8 mouse cellular contexts compared by ENCODE assay signal in the genomic region with DNA sequence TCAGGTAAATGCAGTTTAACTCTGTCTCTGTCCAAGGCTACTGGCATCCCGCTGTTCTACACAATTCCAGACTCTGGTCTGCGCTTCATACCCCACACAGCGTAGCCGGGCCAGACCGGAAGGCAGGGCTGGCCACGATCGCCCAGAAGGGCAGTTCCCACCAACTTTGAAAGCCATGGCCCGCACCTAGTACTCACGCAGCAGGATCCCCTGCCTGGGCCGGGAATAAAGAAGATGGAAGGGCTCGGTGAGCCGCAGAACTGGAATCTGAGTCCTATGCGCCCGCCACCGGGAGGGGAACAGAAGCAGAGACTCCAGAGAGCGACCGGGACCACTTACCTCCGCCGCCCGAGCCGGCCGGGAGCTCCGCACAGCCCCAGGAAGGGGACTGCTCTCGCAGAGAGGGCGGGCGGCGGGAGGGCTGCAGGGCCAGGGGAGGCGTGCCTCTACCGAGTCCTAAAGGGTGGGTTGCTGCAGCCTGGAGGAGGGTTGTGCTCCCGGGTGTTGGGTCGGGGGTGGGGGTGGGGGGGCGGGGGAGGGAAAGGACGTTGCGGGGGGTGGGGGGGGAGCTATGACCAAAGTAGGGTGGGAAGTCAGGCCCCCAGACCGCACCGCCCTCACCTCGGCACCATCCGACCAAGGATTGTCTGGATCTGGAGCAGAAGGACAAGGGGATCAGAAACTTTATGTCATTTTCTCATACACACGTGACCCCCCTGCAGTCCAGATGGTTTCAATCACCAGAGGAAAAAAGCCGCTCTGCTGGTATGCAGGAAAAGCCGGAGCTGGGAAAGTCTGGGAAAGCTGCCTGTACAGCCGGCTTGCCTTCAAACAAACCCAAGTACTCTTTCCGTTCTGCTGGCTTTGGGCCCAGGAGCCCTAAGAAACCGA. TPM values are rescaled to one million over a fixed set of nuclear protein-coding genes. Genes with fewer than 3 reads are reported as not detected.
DNase-seq lines count a peak whose midpoint lies in the region; ATAC-seq and TF ChIP-seq lines count a peak whose summit lies in the region.

No protein-coding gene starts in this region.

- under 1% methylated on average over 41 of the region's 44 CpGs for WGBS in forebrain, embryonic 10.5 days
- WGBS in heart, embryonic 13.5 days: 2% methylated on average over 36 of the region's 44 CpGs
- WGBS in kidney, postnatal 0 days: under 1% methylated on average over 35 of the region's 44 CpGs
- under 1% methylated on average over 40 of the region's 44 CpGs for WGBS in limb, embryonic 15.5 days
- WGBS in midbrain, embryonic 16.5 days: under 1% methylated on average over 34 of the region's 44 CpGs
- 2% methylated on average over 37 of the region's 44 CpGs for WGBS in stomach, embryonic 16.5 days

- peak overlapping the region; percentile 74 for H3K4me2 ChIP-seq in heart, embryonic 13.5 days
- peak overlapping the region; percentile 87 for H3K4me2 ChIP-seq in kidney, postnatal 0 days (ENCODE audit: low read length)
- H3K4me2 ChIP-seq in limb, embryonic 15.5 days: peak overlapping the region; percentile 66
- peak overlapping the region; percentile 88 for H3K4me2 ChIP-seq in midbrain, embryonic 16.5 days (ENCODE audit: low read length)
- H3K4me2 ChIP-seq in stomach, embryonic 16.5 days (ENCODE audit: low read depth, low read length): peak overlapping the region; percentile 63

- no peak for TF ChIP-seq CTCF in kidney, postnatal 0 days (IDR thresholded peaks at IDR 0.05; ENCODE audit: low read depth)

- peak; percentile 81 for DNase-seq in 3134 (ENCODE audit: extremely low read depth, insufficient read length, low spot score)
- DNase-seq in brain, adult 2 months (ENCODE audit: low read depth, low spot score): peak; percentile 89
- peak; percentile 76 for DNase-seq in forebrain, embryonic 10.5 days (ENCODE audit: extremely low spot score, low spot score)
- DNase-seq in kidney, postnatal 0 days (ENCODE audit: low spot score): peak; percentile 98

- H3K9me3 ChIP-seq in forebrain, embryonic 10.5 days: no peaks in the 10 kb centered on the region
- H3K9me3 ChIP-seq in heart, embryonic 13.5 days: no peaks in the 10 kb centered on the region
- H3K9me3 ChIP-seq in kidney, postnatal 0 days (replicated peaks; ENCODE audit: low read length): no peaks in the 10 kb centered on the region
- H3K9me3 ChIP-seq in limb, embryonic 15.5 days: no peaks in the 10 kb centered on the region
- H3K9me3 ChIP-seq in midbrain, embryonic 16.5 days (replicated peaks; ENCODE audit: control insufficient read depth, low read length, poor library complexity, severe bottlenecking): no peaks in the 10 kb centered on the region
- H3K9me3 ChIP-seq in stomach, embryonic 16.5 days (replicated peaks; ENCODE audit: control insufficient read depth, low read length): no peaks in the 10 kb centered on the region

- H3K27me3 ChIP-seq in forebrain, embryonic 10.5 days (ENCODE audit: poor library complexity, severe bottlenecking): peaks cover 15% of the 10 kb centered on the region; the same call in 1 of the 2 replicates
- no peaks in the 10 kb centered on the region for H3K27me3 ChIP-seq in heart, embryonic 13.5 days (replicated peaks)
- H3K27me3 ChIP-seq in kidney, postnatal 0 days (ENCODE audit: insufficient read depth, low read length): no peaks in the 10 kb centered on the region
- H3K27me3 ChIP-seq in limb, embryonic 15.5 days: no peaks in the 10 kb centered on the region
- no peaks in the 10 kb centered on the region; the same call in 1 of the 2 replicates for H3K27me3 ChIP-seq in midbrain, embryonic 16.5 days (ENCODE audit: control insufficient read depth, insufficient read depth, low read depth, low read length)
- no peaks in the 10 kb centered on the region for H3K27me3 ChIP-seq in stomach, embryonic 16.5 days (ENCODE audit: control insufficient read depth, insufficient read depth, low read length)

- peak overlapping the region; percentile 93 for H3K27ac ChIP-seq in forebrain, embryonic 10.5 days
- H3K27ac ChIP-seq in heart, embryonic 13.5 days (replicated peaks): peak overlapping the region; percentile 98
- H3K27ac ChIP-seq in kidney, postnatal 0 days: peak overlapping the region; percentile 95
- peak overlapping the region; percentile 98 for H3K27ac ChIP-seq in limb, embryonic 15.5 days
- H3K27ac ChIP-seq in midbrain, embryonic 16.5 days (ENCODE audit: low read length): peak overlapping the region; percentile 65
- H3K27ac ChIP-seq in stomach, embryonic 16.5 days (ENCODE audit: low read length): peak overlapping the region; percentile 96

- no peaks in the 10 kb centered on the region for H3K36me3 ChIP-seq in forebrain, embryonic 10.5 days (replicated peaks)
- no peaks in the 10 kb centered on the region for H3K36me3 ChIP-seq in heart, embryonic 13.5 days
- H3K36me3 ChIP-seq in kidney, postnatal 0 days (ENCODE audit: insufficient read depth, low read length): no peaks in the 10 kb centered on the region
- H3K36me3 ChIP-seq in limb, embryonic 15.5 days: no peaks in the 10 kb centered on the region
- H3K36me3 ChIP-seq in midbrain, embryonic 16.5 days (ENCODE audit: control insufficient read depth, insufficient read depth, low read length): no peaks in the 10 kb centered on the region
- no peaks in the 10 kb centered on the region for H3K36me3 ChIP-seq in stomach, embryonic 16.5 days (ENCODE audit: control insufficient read depth, insufficient read depth, low read length)

- peak overlapping the region; percentile 91 for H3K9ac ChIP-seq in heart, embryonic 13.5 days
- H3K9ac ChIP-seq in kidney, postnatal 0 days (ENCODE audit: low read depth, low read length): peak overlapping the region; percentile 90
- peak overlapping the region; percentile 79 for H3K9ac ChIP-seq in limb, embryonic 15.5 days
- H3K9ac ChIP-seq in midbrain, embryonic 16.5 days (ENCODE audit: low read depth, low read length): peak overlapping the region; percentile 69
- H3K9ac ChIP-seq in stomach, embryonic 16.5 days (ENCODE audit: low read length): peak overlapping the region; percentile 86

- ATAC-seq in heart, embryonic 13.5 days (ENCODE audit: extremely low read depth, insufficient number of reproducible peaks, low FRiP score, low TSS enrichment): peak; percentile 82
- peak; percentile 93 for ATAC-seq in kidney, postnatal 0 days (replicated peaks; ENCODE audit: low FRiP score, low read depth)
- ATAC-seq in limb, embryonic 15.5 days (ENCODE audit: insufficient number of reproducible peaks, low FRiP score, low TSS enrichment, low read depth): peak; percentile 97
- peak; percentile 94 for ATAC-seq in midbrain, embryonic 16.5 days
- peak; percentile 95 for ATAC-seq in stomach, embryonic 16.5 days (ENCODE audit: insufficient read depth, low FRiP score)

- peak overlapping the region; percentile 70 for H3K4me3 ChIP-seq in forebrain, embryonic 10.5 days
- H3K4me3 ChIP-seq in heart, embryonic 13.5 days: peak overlapping the region; percentile 74
- H3K4me3 ChIP-seq in kidney, postnatal 0 days (replicated peaks; ENCODE audit: low read depth, low read length): peak overlapping the region; percentile 80
- H3K4me3 ChIP-seq in limb, embryonic 15.5 days: peak overlapping the region; percentile 74
- peak overlapping the region; percentile 52 for H3K4me3 ChIP-seq in midbrain, embryonic 16.5 days (ENCODE audit: low read depth, low read length)
- H3K4me3 ChIP-seq in stomach, embryonic 16.5 days (replicated peaks; ENCODE audit: low read length): peak overlapping the region; percentile 64

- H3K4me1 ChIP-seq in forebrain, embryonic 10.5 days: peaks cover 29% of the 10 kb centered on the region
- peaks cover 48% of the 10 kb centered on the region for H3K4me1 ChIP-seq in heart, embryonic 13.5 days
- H3K4me1 ChIP-seq in kidney, postnatal 0 days (replicated peaks; ENCODE audit: insufficient read depth, low read length): peaks cover 8% of the 10 kb centered on the region
- H3K4me1 ChIP-seq in limb, embryonic 15.5 days: peaks cover 15% of the 10 kb centered on the region
- peaks cover 3% of the 10 kb centered on the region; the same call in 1 of the 2 replicates for H3K4me1 ChIP-seq in midbrain, embryonic 16.5 days (ENCODE audit: control insufficient read depth, insufficient read depth, low read length)
- H3K4me1 ChIP-seq in stomach, embryonic 16.5 days (ENCODE audit: control insufficient read depth, insufficient read depth, low read length): peaks cover 29% of the 10 kb centered on the region

RNA-seq across cellular contexts. Expression of a gene that starts 31.6 kb away (rescaled TPM):
- polyA plus RNA-seq in forebrain, embryonic 10.5 days (2016; fragmentation: Nextera tagmentation; extraction: Ambion mirVana): 33.5 and 37.9 TPM in 2 replicates
- 30.2 and 30.6 TPM in 2 replicates for polyA plus RNA-seq in heart, embryonic 13.5 days (2015; fragmentation: Nextera tagmentation; extraction: Ambion mirVana)
- 40.3 and 42.2 TPM in 2 replicates for polyA plus RNA-seq in kidney, postnatal 0 days (2015; fragmentation: Nextera tagmentation; extraction: Ambion mirVana)
- polyA plus RNA-seq in limb, embryonic 15.5 days (2015; fragmentation: Nextera tagmentation; extraction: Ambion mirVana): 46.0 and 46.3 TPM in 2 replicates
- 18.6 and 18.8 TPM in 2 replicates for polyA plus RNA-seq in midbrain, embryonic 16.5 days (2015; fragmentation: Nextera tagmentation; extraction: Ambion mirVana)
- 64.0 and 68.3 TPM in 2 replicates for polyA plus RNA-seq in stomach, embryonic 16.5 days (2015; fragmentation: Nextera tagmentation; extraction: Ambion mirVana)

RNA-seq across cellular contexts. Expression of a gene that starts 31.7 kb away (rescaled TPM):
- polyA plus RNA-seq in forebrain, embryonic 10.5 days (2016; fragmentation: Nextera tagmentation; extraction: Ambion mirVana): 27.6 and 29.1 TPM in 2 replicates
- 29.4 and 33.8 TPM in 2 replicates for polyA plus RNA-seq in heart, embryonic 13.5 days (2015; fragmentation: Nextera tagmentation; extraction: Ambion mirVana)
- 33.1 and 33.6 TPM in 2 replicates for polyA plus RNA-seq in kidney, postnatal 0 days (2015; fragmentation: Nextera tagmentation; extraction: Ambion mirVana)
- 39.4 and 41.2 TPM in 2 replicates for polyA plus RNA-seq in limb, embryonic 15.5 days (2015; fragmentation: Nextera tagmentation; extraction: Ambion mirVana)
- 13.3 and 13.9 TPM in 2 replicates for polyA plus RNA-seq in midbrain, embryonic 16.5 days (2015; fragmentation: Nextera tagmentation; extraction: Ambion mirVana)
- polyA plus RNA-seq in stomach, embryonic 16.5 days (2015; fragmentation: Nextera tagmentation; extraction: Ambion mirVana): 42.5 and 42.7 TPM in 2 replicates

RNA-seq across cellular contexts. Expression of a gene that starts 51.8 kb away (rescaled TPM):
- polyA plus RNA-seq in forebrain, embryonic 10.5 days (2016; fragmentation: Nextera tagmentation; extraction: Ambion mirVana): 0.20 and 0.25 TPM in 2 replicates
- polyA plus RNA-seq in heart, embryonic 13.5 days (2015; fragmentation: Nextera tagmentation; extraction: Ambion mirVana): 0.09 and 0.12 TPM in 2 replicates
- polyA plus RNA-seq in kidney, postnatal 0 days (2015; fragmentation: Nextera tagmentation; extraction: Ambion mirVana): not detected in 2 replicates
- polyA plus RNA-seq in limb, embryonic 15.5 days (2015; fragmentation: Nextera tagmentation; extraction: Ambion mirVana): not detected in 2 replicates
- 0.25 and 0.44 TPM in 2 replicates for polyA plus RNA-seq in midbrain, embryonic 16.5 days (2015; fragmentation: Nextera tagmentation; extraction: Ambion mirVana)
- 0.23 and 0.45 TPM in 2 replicates for polyA plus RNA-seq in stomach, embryonic 16.5 days (2015; fragmentation: Nextera tagmentation; extraction: Ambion mirVana)

RNA-seq across cellular contexts. Expression of a gene that starts 59.7 kb away (rescaled TPM):
- polyA plus RNA-seq in forebrain, embryonic 10.5 days (2016; fragmentation: Nextera tagmentation; extraction: Ambion mirVana): not detected in 2 replicates
- polyA plus RNA-seq in heart, embryonic 13.5 days (2015; fragmentation: Nextera tagmentation; extraction: Ambion mirVana): not detected in 2 replicates
- polyA plus RNA-seq in kidney, postnatal 0 days (2015; fragmentation: Nextera tagmentation; extraction: Ambion mirVana): 0.61 and 0.68 TPM in 2 replicates
- not detected in 2 replicates for polyA plus RNA-seq in limb, embryonic 15.5 days (2015; fragmentation: Nextera tagmentation; extraction: Ambion mirVana)
- polyA plus RNA-seq in midbrain, embryonic 16.5 days (2015; fragmentation: Nextera tagmentation; extraction: Ambion mirVana): 0.28 and 0.63 TPM in 2 replicates
- polyA plus RNA-seq in stomach, embryonic 16.5 days (2015; fragmentation: Nextera tagmentation; extraction: Ambion mirVana): 0.21 TPM in 1 of 2 replicates, not detected in the other

Comparison
In these comparisons a context has a peak if more than half of its experiments do, and no peak if none do; other contexts are left out.
1. Peak in every context shown above with its lines: DNase-seq, ATAC-seq, H3K4me3 ChIP-seq and H3K27ac ChIP-seq.